Mouse (Mus musculus): ENCODE results near the gene Pbx3. TPM values are rescaled to one million over a fixed set of nuclear protein-coding genes. Genes with fewer than 3 reads are reported as not detected.

The Pbx3 gene
- polyA plus RNA-seq, 1 experiment from 2014 or later = 21.4 TPM

GRCm38 (mm10) chr2:34170424-34170823, 202.5 kb downstream of the Pbx3 start:
- Histone ChIP-seq H3K4me1 (no peaks in the 10 kb centered on the region), H3K9me3 (no peaks in the 10 kb centered on the region), H3K27ac (no peak overlapping the region), H3K27me3 (no peaks in the 10 kb centered on the region), H3K4me3 (no peak overlapping the region), H3K4me2 (no peak overlapping the region), H3K36me3 (peaks cover 10% of the 10 kb centered on the region), H3K9ac (no peak overlapping the region)
- no peak for ATAC-seq (ENCODE audit: insufficient number of reproducible peaks, insufficient read depth, low FRiP score, low TSS enrichment, low read depth)
- WGBS = 70% methylated on average over 2 of the region's 2 CpGs

- WGBS = 87% methylated on average over 2 of the region's 2 CpGs
These were observed 203.3 kb downstream of the Pbx3 start for GRCm38 (mm10) chr2:34169626-34170025.

GRCm38 (mm10) chr2:34168191-34168590, 204.8 kb downstream of the Pbx3 start:
- no peak for ATAC-seq (ENCODE audit: insufficient number of reproducible peaks, insufficient read depth, low FRiP score, low TSS enrichment, low read depth)
- peaks cover 10% of the 10 kb centered on the region for H3K36me3 ChIP-seq
- no peaks in the 10 kb centered on the region for H3K4me1 ChIP-seq
- H3K27me3 ChIP-seq = no peaks in the 10 kb centered on the region
- H3K4me2 ChIP-seq = no peak overlapping the region
- no peak overlapping the region for H3K9ac ChIP-seq
- H3K4me3 ChIP-seq = no peak overlapping the region
- H3K9me3 ChIP-seq = no peaks in the 10 kb centered on the region
- WGBS = 44% methylated on average over 3 of the region's 3 CpGs
- no peak overlapping the region for H3K27ac ChIP-seq

More at GRCm38 (mm10) chr2:34169626-34170025, 203.3 kb downstream of the Pbx3 start:
- no peaks in the 10 kb centered on the region for H3K9me3 ChIP-seq
- no peak overlapping the region for H3K27ac ChIP-seq
- no peak overlapping the region for H3K4me3 ChIP-seq
- H3K36me3 ChIP-seq = peaks cover 10% of the 10 kb centered on the region
- H3K4me1 ChIP-seq = no peaks in the 10 kb centered on the region
- no peak overlapping the region for H3K4me2 ChIP-seq
- no peak overlapping the region for H3K9ac ChIP-seq
- no peaks in the 10 kb centered on the region for H3K27me3 ChIP-seq
- no peak for ATAC-seq (ENCODE audit: insufficient number of reproducible peaks, insufficient read depth, low FRiP score, low TSS enrichment, low read depth)

- no peaks in the 10 kb centered on the region for H3K9me3 ChIP-seq
- H3K27ac ChIP-seq = no peak overlapping the region
- no peak overlapping the region for H3K4me2 ChIP-seq
- no peaks in the 10 kb centered on the region for H3K36me3 ChIP-seq
- no peaks in the 10 kb centered on the region for H3K27me3 ChIP-seq
- H3K4me1 ChIP-seq = 0 out of 2 replicates have a peak, but pooled peaks cover 4% of the 10 kb centered on the region
- ATAC-seq (ENCODE audit: insufficient number of reproducible peaks, insufficient read depth, low FRiP score, low TSS enrichment, low read depth) = no peak
- no peak overlapping the region for H3K9ac ChIP-seq
- no peak overlapping the region for H3K4me3 ChIP-seq
- WGBS = 81% methylated on average over 3 of the region's 3 CpGs
These were observed 210.5 kb downstream of the Pbx3 start for GRCm38 (mm10) chr2:34162484-34162883.

- Histone ChIP-seq H3K27me3 (no peaks in the 10 kb centered on the region), H3K36me3 (no peaks in the 10 kb centered on the region), H3K9me3 (no peaks in the 10 kb centered on the region), H3K9ac (no peak overlapping the region), H3K4me3 (no peak overlapping the region), H3K27ac (no peak overlapping the region), H3K4me1 (0 out of 2 replicates have a peak, but pooled peaks cover 4% of the 10 kb centered on the region), H3K4me2 (no peak overlapping the region)
- ATAC-seq (ENCODE audit: insufficient number of reproducible peaks, insufficient read depth, low FRiP score, low TSS enrichment, low read depth) = no peak
- WGBS = 79% methylated on average over 3 of the region's 3 CpGs
These were observed 215.2 kb downstream of the Pbx3 start for GRCm38 (mm10) chr2:34157746-34158145.

GRCm38 (mm10) chr2:34154833-34155232, 218.1 kb downstream of the Pbx3 start:
- Histone ChIP-seq H3K4me3 (no peak overlapping the region), H3K27me3 (no peaks in the 10 kb centered on the region), H3K4me2 (no peak overlapping the region), H3K36me3 (no peaks in the 10 kb centered on the region), H3K27ac (no peak overlapping the region), H3K9ac (no peak overlapping the region), H3K4me1 (0 out of 2 replicates have a peak, but pooled peaks cover 4% of the 10 kb centered on the region), H3K9me3 (no peaks in the 10 kb centered on the region)
- WGBS = 58% methylated on average over 5 of the region's 5 CpGs
- no peak for ATAC-seq (ENCODE audit: insufficient number of reproducible peaks, insufficient read depth, low FRiP score, low TSS enrichment, low read depth)

- no peaks in the 10 kb centered on the region for H3K36me3 ChIP-seq
- 0 out of 2 replicates have a peak, but pooled peaks cover 4% of the 10 kb centered on the region for H3K4me1 ChIP-seq
- H3K4me2 ChIP-seq = no peak overlapping the region
- H3K9ac ChIP-seq = no peak overlapping the region
- peaks cover 4% of the 10 kb centered on the region; the same call in 1 of the 2 replicates for H3K27me3 ChIP-seq
- no peak overlapping the region for H3K27ac ChIP-seq
- H3K4me3 ChIP-seq = no peak overlapping the region
- WGBS = 74% methylated on average over 6 of the region's 6 CpGs
- H3K9me3 ChIP-seq = no peaks in the 10 kb centered on the region
- no peak for ATAC-seq (ENCODE audit: insufficient number of reproducible peaks, insufficient read depth, low FRiP score, low TSS enrichment, low read depth)
These were observed 219.6 kb downstream of the Pbx3 start for GRCm38 (mm10) chr2:34153336-34153735.

GRCm38 (mm10) chr2:34150560-34150959, 222.4 kb downstream of the Pbx3 start:
- Histone ChIP-seq H3K27ac (no peak overlapping the region), H3K9me3 (no peaks in the 10 kb centered on the region), H3K4me2 (no peak overlapping the region), H3K36me3 (no peaks in the 10 kb centered on the region), H3K4me1 (no peaks in the 10 kb centered on the region), H3K27me3 (peaks cover 4% of the 10 kb centered on the region; the same call in 1 of the 2 replicates), H3K4me3 (no peak overlapping the region), H3K9ac (no peak overlapping the region)
- WGBS = 79% methylated on average over 4 of the region's 4 CpGs
- no peak for ATAC-seq (ENCODE audit: insufficient number of reproducible peaks, insufficient read depth, low FRiP score, low TSS enrichment, low read depth)

GRCm38 (mm10) chr2:34148214-34148613, 224.7 kb downstream of the Pbx3 start:
- no peak overlapping the region for H3K4me2 ChIP-seq
- ATAC-seq (ENCODE audit: insufficient number of reproducible peaks, insufficient read depth, low FRiP score, low TSS enrichment, low read depth) = no peak
- 72% methylated on average over 7 of the region's 7 CpGs for WGBS

GRCm38 (mm10) chr2:34147476-34147875, 225.5 kb downstream of the Pbx3 start:
- Histone ChIP-seq H3K36me3 (no peaks in the 10 kb centered on the region), H3K27ac (no peak overlapping the region), H3K4me1 (no peaks in the 10 kb centered on the region), H3K27me3 (peaks cover 4% of the 10 kb centered on the region; the same call in 1 of the 2 replicates), H3K4me2 (no peak overlapping the region), H3K9ac (no peak overlapping the region), H3K9me3 (no peaks in the 10 kb centered on the region), H3K4me3 (no peak overlapping the region)
- ATAC-seq (ENCODE audit: insufficient number of reproducible peaks, insufficient read depth, low FRiP score, low TSS enrichment, low read depth) = no peak
- 87% methylated on average over 14 of the region's 14 CpGs for WGBS

More at GRCm38 (mm10) chr2:34148214-34148613, 224.7 kb downstream of the Pbx3 start:
- H3K9ac ChIP-seq = no peak overlapping the region
- H3K4me3 ChIP-seq = no peak overlapping the region
- no peak overlapping the region for H3K27ac ChIP-seq
- no peaks in the 10 kb centered on the region for H3K36me3 ChIP-seq
- no peaks in the 10 kb centered on the region for H3K4me1 ChIP-seq
- H3K9me3 ChIP-seq = no peaks in the 10 kb centered on the region
- H3K27me3 ChIP-seq = peaks cover 4% of the 10 kb centered on the region; the same call in 1 of the 2 replicates

- H3K4me2 ChIP-seq = no peak overlapping the region
- H3K36me3 ChIP-seq = no peaks in the 10 kb centered on the region
- WGBS = 83% methylated on average over 4 of the region's 4 CpGs
- H3K27me3 ChIP-seq = peaks cover 4% of the 10 kb centered on the region; the same call in 1 of the 2 replicates
- no peak overlapping the region for H3K27ac ChIP-seq
- ATAC-seq (ENCODE audit: insufficient number of reproducible peaks, insufficient read depth, low FRiP score, low TSS enrichment, low read depth) = no peak
- H3K9ac ChIP-seq = no peak overlapping the region
- H3K4me3 ChIP-seq = no peak overlapping the region
- no peaks in the 10 kb centered on the region for H3K4me1 ChIP-seq
- no peaks in the 10 kb centered on the region for H3K9me3 ChIP-seq
These were observed 225.9 kb downstream of the Pbx3 start for GRCm38 (mm10) chr2:34147036-34147435.

GRCm38 (mm10) chr2:34146431-34146830, 226.5 kb downstream of the Pbx3 start:
- 85% methylated on average over 1 of the region's 1 CpGs for WGBS
- Histone ChIP-seq H3K9me3 (no peaks in the 10 kb centered on the region), H3K36me3 (no peaks in the 10 kb centered on the region), H3K4me2 (no peak overlapping the region), H3K4me3 (no peak overlapping the region), H3K27ac (no peak overlapping the region), H3K27me3 (peaks cover 4% of the 10 kb centered on the region; the same call in 1 of the 2 replicates), H3K4me1 (no peaks in the 10 kb centered on the region), H3K9ac (no peak overlapping the region)
- no peak for ATAC-seq (ENCODE audit: insufficient number of reproducible peaks, insufficient read depth, low FRiP score, low TSS enrichment, low read depth)
